Mouse (Mus musculus): ENCODE measurements around the gene Mical3.

Mical3 gene

GRCm38 (mm10) chr6:121109998-121110603 lies 20.7 kb downstream of the Mical3 start:
- DNase-seq (ENCODE audit: low spot score) = peak; percentile 95

GRCm38 (mm10) chr6:121109181-121109981 lies 21.4 kb downstream of the Mical3 start:
- DNase-seq (ENCODE audit: low spot score) = no peak

- no peak for DNase-seq (ENCODE audit: low spot score)
Measured at GRCm38 (mm10) chr6:121108075-121108474, 22.7 kb downstream of the Mical3 start.

- DNase-seq (ENCODE audit: low spot score) = no peak
Measured at GRCm38 (mm10) chr6:121106711-121107405, 23.9 kb downstream of the Mical3 start.

- DNase-seq (ENCODE audit: low spot score) = no peak
Measured at GRCm38 (mm10) chr6:121105726-121106125, 25.1 kb downstream of the Mical3 start.

- DNase-seq (ENCODE audit: low spot score) = no peak
Measured at GRCm38 (mm10) chr6:121103406-121104171, 27.2 kb downstream of the Mical3 start.

- DNase-seq (ENCODE audit: low spot score) = no peak
Measured at GRCm38 (mm10) chr6:121102941-121103340, 27.9 kb downstream of the Mical3 start.

- no peak for DNase-seq (ENCODE audit: low spot score)
Measured at GRCm38 (mm10) chr6:121102084-121102483, 28.7 kb downstream of the Mical3 start.

GRCm38 (mm10) chr6:121101201-121101600 lies 29.6 kb downstream of the Mical3 start:
- DNase-seq (ENCODE audit: low spot score) = no peak

- DNase-seq (ENCODE audit: low spot score) = no peak
Measured at GRCm38 (mm10) chr6:121099831-121100230, 31.0 kb downstream of the Mical3 start.

GRCm38 (mm10) chr6:121099228-121099608 lies 31.6 kb downstream of the Mical3 start:
- DNase-seq (ENCODE audit: low spot score) = no peak

- DNase-seq (ENCODE audit: low spot score) = no peak
Measured at GRCm38 (mm10) chr6:121098511-121099227, 32.1 kb downstream of the Mical3 start.

GRCm38 (mm10) chr6:121098109-121098508 lies 32.7 kb downstream of the Mical3 start:
- no peak for DNase-seq (ENCODE audit: low spot score)

GRCm38 (mm10) chr6:121096862-121097261 lies 33.9 kb downstream of the Mical3 start:
- DNase-seq (ENCODE audit: low spot score) = no peak

- no peak for DNase-seq (ENCODE audit: low spot score)
Measured at GRCm38 (mm10) chr6:121096390-121096789, 34.4 kb downstream of the Mical3 start.

GRCm38 (mm10) chr6:121093662-121094408 lies 37.0 kb downstream of the Mical3 start:
- DNase-seq (ENCODE audit: low spot score) = no peak

- no peak for DNase-seq (ENCODE audit: low spot score)
Measured at GRCm38 (mm10) chr6:121090786-121091185, 40.0 kb downstream of the Mical3 start.

GRCm38 (mm10) chr6:121087586-121088245 lies 43.1 kb downstream of the Mical3 start:
- peak; percentile 61 for DNase-seq (ENCODE audit: low spot score)

GRCm38 (mm10) chr6:121087127-121087526 lies 43.7 kb downstream of the Mical3 start:
- no peak for DNase-seq (ENCODE audit: low spot score)

- no peak for DNase-seq (ENCODE audit: low spot score)
Measured at GRCm38 (mm10) chr6:121086226-121086625, 44.6 kb downstream of the Mical3 start.

Data from lung, postnatal 25 days (tissue).